Comparison of ENCODE assay signal across 8 mouse cellular contexts in the genomic region with DNA sequence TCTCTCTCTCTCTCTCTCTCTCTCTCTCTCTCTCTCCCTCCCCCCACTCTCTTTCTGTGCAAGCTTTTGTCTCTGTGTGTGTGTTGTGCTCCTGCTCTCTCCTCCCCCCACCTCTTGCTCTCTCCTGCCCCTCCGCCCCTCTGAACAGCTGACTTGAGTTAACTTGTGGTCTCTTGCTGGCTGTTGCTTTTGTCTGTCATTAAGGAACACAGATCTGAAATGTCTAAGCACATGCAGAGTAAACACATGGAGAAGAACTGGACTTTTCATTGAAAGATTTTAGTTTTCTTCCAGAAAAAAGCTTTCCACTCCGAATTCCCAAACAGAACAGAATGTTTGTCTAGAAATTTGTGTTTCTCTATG.
A peak's percentile ranks its signal among the peaks of the same experiment; 100 is the strongest.
DNase-seq lines count a peak whose midpoint lies in the region; ATAC-seq and TF ChIP-seq lines count a peak whose summit lies in the region.

No protein-coding gene starts in this region.

- intact Hi-C loops in left cerebral cortex, adult 2 months (cut with DNase I) = no loop called here

- peak overlapping the region; percentile 52 for H3K4me3 ChIP-seq in heart, embryonic 16.5 days (ENCODE audit: low read length)
- H3K4me3 ChIP-seq in embryonic fibroblast, embryonic 13.5 days (ENCODE audit: insufficient read depth, low read length) = peak overlapping the region; percentile 0; the same call in 1 of the 2 replicates
- peak overlapping the region; percentile 29 for H3K4me3 ChIP-seq in small intestine, adult 2 months (ENCODE audit: low read depth, low read length)
- H3K4me3 ChIP-seq in left cerebral cortex, adult 2 months = no peak overlapping the region

- peak overlapping the region; percentile 84 for H3K27ac ChIP-seq in heart, embryonic 16.5 days (ENCODE audit: low read length)
- H3K27ac ChIP-seq in embryonic fibroblast, embryonic 13.5 days (ENCODE audit: insufficient read depth, low read length) = no peak overlapping the region
- peak overlapping the region; percentile 46; the same call in 1 of the 2 replicates for H3K27ac ChIP-seq in small intestine, adult 2 months (ENCODE audit: insufficient read depth, low read depth, low read length)
- no peak overlapping the region for H3K27ac ChIP-seq in left cerebral cortex, adult 2 months

- peaks cover 14% of the 10 kb centered on the region for H3K4me1 ChIP-seq in heart, embryonic 16.5 days (ENCODE audit: control insufficient read depth, insufficient read depth, low read length)
- H3K4me1 ChIP-seq in embryonic fibroblast, embryonic 13.5 days (ENCODE audit: control insufficient read depth, insufficient read depth, low read length) = peaks cover 7% of the 10 kb centered on the region; the same call in 1 of the 2 replicates
- no peaks in the 10 kb centered on the region for H3K4me1 ChIP-seq in small intestine, adult 2 months (ENCODE audit: control insufficient read depth, insufficient read depth, insufficient read length, low read length)

- H3K9ac ChIP-seq in heart, embryonic 16.5 days (ENCODE audit: low read length) = no peak overlapping the region

- TF ChIP-seq POLR2A in embryonic fibroblast, embryonic 13.5 days (IDR thresholded peaks at IDR 0.05; ENCODE audit: low read depth, low read length) = no peak
- TF ChIP-seq POLR2A in small intestine, adult 2 months (IDR thresholded peaks at IDR 0.05; ENCODE audit: low read depth, low read length) = no peak

- WGBS in heart, embryonic 16.5 days = 37% methylated on average over 2 of the region's 2 CpGs
- 57% methylated on average over 2 of the region's 2 CpGs for WGBS in small intestine, adult 2 months

- no peak for DNase-seq in heart, postnatal 4 days
- DNase-seq in liver = peak; percentile 18
- DNase-seq in left cerebral cortex, adult 2 months (ENCODE audit: extremely low spot score in 1 of 2, low spot score in 2 of 2) = no peak
- DNase-seq in gastrocnemius, postnatal 10 days = no peak
- no peak for DNase-seq in adrenal gland, adult 2 months

- no peaks in the 10 kb centered on the region for H3K9me3 ChIP-seq in heart, embryonic 16.5 days (replicated peaks; ENCODE audit: control insufficient read depth, low read length)

- H3K27me3 ChIP-seq in heart, embryonic 16.5 days (ENCODE audit: control insufficient read depth, insufficient read depth, low read length) = no peaks in the 10 kb centered on the region
- H3K27me3 ChIP-seq in small intestine, adult 2 months (ENCODE audit: control insufficient read depth, insufficient read depth, low read length) = no peaks in the 10 kb centered on the region

- no peaks in the 10 kb centered on the region for H3K36me3 ChIP-seq in heart, embryonic 16.5 days (ENCODE audit: control insufficient read depth, insufficient read depth)
- H3K36me3 ChIP-seq in small intestine, adult 2 months (ENCODE audit: control insufficient read depth, insufficient read depth, low read length) = no peaks in the 10 kb centered on the region

- ATAC-seq in heart, embryonic 16.5 days (replicated peaks; ENCODE audit: extremely low read depth, insufficient read depth, low FRiP score) = peak; percentile 71; the same call in 1 of the 2 replicates

- peak overlapping the region; percentile 68 for H3K4me2 ChIP-seq in heart, embryonic 16.5 days (ENCODE audit: low read depth, low read length)

- no peak for TF ChIP-seq CTCF in embryonic fibroblast, embryonic 13.5 days (IDR thresholded peaks at IDR 0.05; ENCODE audit: borderline replicate concordance, insufficient read depth, low read length)
- no peak for TF ChIP-seq CTCF in small intestine, adult 2 months (IDR thresholded peaks at IDR 0.05; ENCODE audit: extremely low read depth, insufficient read length, insufficient replicate concordance, low read depth, low read length)
- no peak for TF ChIP-seq CTCF in left cerebral cortex, adult 2 months (IDR thresholded peaks at IDR 0.05)

Comparison
In these comparisons a context has a peak if more than half of its experiments do, and no peak if none do; other contexts are left out.
1. H3K27ac ChIP-seq: peak in heart, embryonic 16.5 days (single experiment) and small intestine, adult 2 months (single experiment); none in embryonic fibroblast, embryonic 13.5 days (single experiment) and left cerebral cortex, adult 2 months (single experiment).